Mouse (Mus musculus): ENCODE results near the gene Bicd2. TPM values are rescaled to one million over a fixed set of nuclear protein-coding genes. Genes with fewer than 3 reads are reported as not detected.

The Bicd2 gene
- 20.2 and 20.9 TPM in 2 replicates for polyA plus RNA-seq (2015; fragmentation: Nextera tagmentation; extraction: Ambion mirVana)

GRCm38 (mm10) chr13:49341012-49341830 lies at the start of gene Bicd2:
Gene Bicd2 (plus strand): TSS chr13:49341585.

GRCm38 (mm10) chr13:49320040-49320439 lies 21.3 kb upstream of the Bicd2 start, which contains the start of gene Fgd3:
Gene Fgd3 (minus strand): TSS chr13:49320311.

GRCm38 (mm10) chr13:49420754-49421605 lies 79.6 kb downstream of the Bicd2 start, which contains the start of gene Ippk:
Gene Ippk (plus strand): TSS chr13:49421249.

Other genes starting within 250 kb of the Bicd2 start
- 3.9 and 5.2 TPM in 2 replicates for gene Wnk2, start 193.6 kb upstream of the Bicd2 start, polyA plus RNA-seq (2015; fragmentation: Nextera tagmentation; extraction: Ambion mirVana)
- 58.8 and 62.0 TPM in 2 replicates for gene Ninj1, start 154.1 kb upstream of the Bicd2 start, polyA plus RNA-seq (2015; fragmentation: Nextera tagmentation; extraction: Ambion mirVana)
- 97.6 and 99.6 TPM in 2 replicates for gene Card19, start 125.5 kb upstream of the Bicd2 start, polyA plus RNA-seq (2015; fragmentation: Nextera tagmentation; extraction: Ambion mirVana)
- gene Susd3, start 92.9 kb upstream of the Bicd2 start, polyA plus RNA-seq (2015; fragmentation: Nextera tagmentation; extraction: Ambion mirVana): 1.0 and 1.3 TPM in 2 replicates
- 0.05 and 0.19 TPM in 2 replicates for gene Fgd3, start 21.3 kb upstream of the Bicd2 start, polyA plus RNA-seq (2015; fragmentation: Nextera tagmentation; extraction: Ambion mirVana)
- gene Ippk, start 79.7 kb downstream of the Bicd2 start, polyA plus RNA-seq (2015; fragmentation: Nextera tagmentation; extraction: Ambion mirVana): 8.5 and 8.6 TPM in 2 replicates
- gene Tes3-ps, start 151.7 kb downstream of the Bicd2 start, polyA plus RNA-seq (2015; fragmentation: Nextera tagmentation; extraction: Ambion mirVana): 0.56 TPM in 2 replicates
- 3.9 TPM in 2 replicates for gene Ecm2, start 163.2 kb downstream of the Bicd2 start, polyA plus RNA-seq (2015; fragmentation: Nextera tagmentation; extraction: Ambion mirVana)
- gene Aspn, start 202.9 kb downstream of the Bicd2 start, polyA plus RNA-seq (2015; fragmentation: Nextera tagmentation; extraction: Ambion mirVana): 190 and 261 TPM in 2 replicates
- gene Omd, start 240.9 kb downstream of the Bicd2 start, polyA plus RNA-seq (2015; fragmentation: Nextera tagmentation; extraction: Ambion mirVana): 0.95 and 1.0 TPM in 2 replicates

All from skeletal muscle tissue, postnatal 0 days (tissue).